Mouse (Mus musculus): ENCODE measurements at regions not wholly inside any gene's neighbourhood (a gene's known extent, or its start where the extent isn't known, plus 50 kb on each side); places are given as distances from the start of the nearest gene placed in this dataset.

- TF ChIP-seq CTCF (IDR thresholded peaks at IDR 0.05; ENCODE audit: borderline replicate concordance, insufficient read depth, low read length) (no peak), POLR2A (IDR thresholded peaks at IDR 0.05; ENCODE audit: low read depth, low read length) (no peak)
Measured at GRCm38 (mm10) chr14:105830701-105831100, 65.9 kb downstream of the Spry2 start.

All from embryonic fibroblast, embryonic 13.5 days (primary cell).